Mouse (Mus musculus) liver, embryonic 14.5 days (tissue): ENCODE measurements at regions not wholly inside any gene's neighbourhood (a gene's known extent, or its start where the extent isn't known, plus 50 kb on each side); places are given as distances from the start of the nearest gene placed in this dataset.

Experiments used
- ATAC-seq: fragments of 200-750 bp; cut with Nextera tagmentation; 2 replicates; pipeline ENCODE4 v1.8.0; 2017; ENCODE audit warnings: moderate number of reproducible peaks, mild to moderate bottlenecking, moderate library complexity; ENCODE audit not compliant: insufficient read depth
- DNase-seq, 3 experiments: peaks; one replicate each; pipeline ENCODE4 v3.0.0-alpha.2; 2012 to 2013; ENCODE audit warnings: low read depth in 3 of 3, low spot score in 3 of 3
- H3K27ac ChIP-seq: fragments of 300-500 bp; sonication (generic); 2 replicates; pipeline ENCODE4 v1.5.1; 2014; ENCODE audit warnings: moderate library complexity, mild to moderate bottlenecking, control low read depth, inconsistent platforms
- H3K27me3 ChIP-seq: fragments of 300-500 bp; sonication (generic); 2 replicates; pipeline ENCODE4 v1.6.1; 2014; ENCODE audit warnings: mild to moderate bottlenecking, low read length, moderate library complexity; ENCODE audit not compliant: control insufficient read depth, insufficient read depth
- H3K36me3 ChIP-seq: fragments of 300-500 bp; sonication (generic); replicated peaks from 2 replicates; pipeline ENCODE4 v1.6.1; 2014; ENCODE audit warnings: low read depth; ENCODE audit not compliant: control insufficient read depth, insufficient read depth
- H3K4me1 ChIP-seq, 2 experiments: fragments of 200-500 bp in 1 of 2; fragments of 300-500 bp in 1 of 2; sonication (generic) in 1 of 2; replicated peaks; 2 replicates each; pipeline ENCODE4 v1.6.1; 2012 to 2014; ENCODE audit warnings: antibody characterized with exemption in 1 of 2, inconsistent platforms in 1 of 2, low read length in 1 of 2; ENCODE audit not compliant: control insufficient read depth in 2 of 2, insufficient read depth in 2 of 2
- H3K4me2 ChIP-seq: fragments of 300-500 bp; sonication (generic); 2 replicates; pipeline ENCODE4 v1.6.1; 2014; ENCODE audit warnings: low read depth, mild to moderate bottlenecking, control low read depth, moderate library complexity
- H3K4me3 ChIP-seq, 2 experiments: fragments of 200-500 bp in 1 of 2; fragments of 300-500 bp in 1 of 2; sonication (generic) in 1 of 2; 2 replicates each; pipeline ENCODE4 v1.5.1; 2012 to 2014; ENCODE audit warnings: low read depth in 2 of 2, low read length in 2 of 2, mild to moderate bottlenecking in 2 of 2, control low read depth in 1 of 2, inconsistent platforms in 1 of 2, moderate library complexity in 1 of 2; ENCODE audit not compliant: insufficient read depth in 1 of 2
- H3K9ac ChIP-seq: fragments of 300-500 bp; sonication (generic); replicated peaks from 2 replicates; pipeline ENCODE4 v1.6.1; 2014; ENCODE audit warnings: mild to moderate bottlenecking, control low read depth, moderate library complexity
- H3K9me3 ChIP-seq: fragments of 300-500 bp; sonication (generic); 2 replicates; pipeline ENCODE4 v1.6.1; 2016; ENCODE audit warnings: low read length, mixed read lengths; ENCODE audit not compliant: control insufficient read depth
- CTCF ChIP-seq: IDR thresholded peaks from 2 replicates; pipeline ENCODE4 v1.5.1; 2016; ENCODE audit warnings: antibody characterized with exemption, low read depth, control low read depth
- EP300 ChIP-seq: IDR thresholded peaks from 2 replicates; pipeline ENCODE4 v1.6.1; 2016; ENCODE audit warnings: antibody characterized with exemption, low read depth
- WGBS: fragments of 180-500 bp; shearing (Covaris S2); extraction: QIAGEN DNeasy Blood & Tissue Kit; methylation state at CpG from one replicate; pipeline ENCODE4 v1.1.7; 2014; ENCODE audit not compliant: insufficient replicate concordance; 5-methylcytosine and 5-hydroxymethylcytosine counted together

DNA sequence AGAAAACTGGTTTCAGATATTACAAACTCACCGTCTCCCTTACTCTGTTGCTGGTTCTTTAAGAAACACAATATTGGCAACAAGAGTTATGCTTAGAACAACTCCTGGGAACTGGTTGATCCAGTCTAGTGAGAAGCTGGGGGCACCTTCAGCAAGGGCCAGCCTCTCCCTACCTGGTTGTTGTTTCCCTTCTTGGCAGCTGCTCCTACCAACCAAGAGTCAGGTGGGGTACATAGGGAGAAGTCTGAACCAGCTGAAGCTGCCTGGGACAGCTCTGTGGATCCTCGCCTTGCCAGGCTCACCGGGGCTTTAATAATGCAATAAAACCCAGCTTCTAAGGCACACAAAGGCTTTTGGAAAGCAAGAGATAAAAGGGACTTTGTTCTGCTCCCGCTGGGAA is 62.7 kb upstream of the Atp1a1 start:
- TF ChIP-seq CTCF (no peak), EP300 (no peak)
- no peak overlapping the region for H3K4me3 ChIP-seq
- no peak overlapping the region for H3K4me2 ChIP-seq
- no peak for DNase-seq
- H3K4me1 ChIP-seq = no peaks in the 10 kb centered on the region; a peak in 1 of 4 replicates
- H3K9me3 ChIP-seq = no peaks in the 10 kb centered on the region
- H3K27me3 ChIP-seq = no peaks in the 10 kb centered on the region
- WGBS = 53% methylated on average over 4 of the region's 4 CpGs
- no peak overlapping the region for H3K27ac ChIP-seq
- no peaks in the 10 kb centered on the region for H3K36me3 ChIP-seq
- no peak overlapping the region for H3K9ac ChIP-seq
- no peak for ATAC-seq

DNA sequence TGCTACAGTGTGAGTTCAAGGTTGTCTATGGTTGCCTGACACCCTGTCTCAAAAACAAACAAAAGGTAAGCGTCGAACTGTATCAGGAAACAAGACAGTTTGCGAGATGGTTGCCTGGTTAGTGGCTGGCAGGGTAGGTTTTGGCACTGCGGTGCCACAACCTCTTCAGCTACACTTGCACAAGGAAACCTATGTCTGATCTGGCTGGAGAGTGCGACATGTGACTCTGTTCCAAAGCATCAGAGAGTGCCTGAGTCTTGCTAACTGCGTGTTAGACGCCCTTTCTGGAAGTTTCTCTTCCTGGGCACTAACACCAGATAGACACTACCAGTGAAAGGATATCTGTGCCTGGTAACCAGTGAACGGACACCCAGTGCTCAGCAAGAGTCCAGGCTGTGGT is 62.1 kb upstream of the Atp1a1 start:
- Histone ChIP-seq H3K27ac (no peak overlapping the region), H3K4me3 (no peak overlapping the region), H3K27me3 (no peaks in the 10 kb centered on the region), H3K9ac (no peak overlapping the region), H3K4me1 (no peaks in the 10 kb centered on the region; a peak in 1 of 4 replicates), H3K9me3 (no peaks in the 10 kb centered on the region), H3K4me2 (no peak overlapping the region), H3K36me3 (no peaks in the 10 kb centered on the region)
- TF ChIP-seq EP300 = no peak
- TF ChIP-seq CTCF = no peak
- no peak for DNase-seq
- ATAC-seq = no peak
- 61% methylated on average over 8 of the region's 8 CpGs for WGBS

DNA sequence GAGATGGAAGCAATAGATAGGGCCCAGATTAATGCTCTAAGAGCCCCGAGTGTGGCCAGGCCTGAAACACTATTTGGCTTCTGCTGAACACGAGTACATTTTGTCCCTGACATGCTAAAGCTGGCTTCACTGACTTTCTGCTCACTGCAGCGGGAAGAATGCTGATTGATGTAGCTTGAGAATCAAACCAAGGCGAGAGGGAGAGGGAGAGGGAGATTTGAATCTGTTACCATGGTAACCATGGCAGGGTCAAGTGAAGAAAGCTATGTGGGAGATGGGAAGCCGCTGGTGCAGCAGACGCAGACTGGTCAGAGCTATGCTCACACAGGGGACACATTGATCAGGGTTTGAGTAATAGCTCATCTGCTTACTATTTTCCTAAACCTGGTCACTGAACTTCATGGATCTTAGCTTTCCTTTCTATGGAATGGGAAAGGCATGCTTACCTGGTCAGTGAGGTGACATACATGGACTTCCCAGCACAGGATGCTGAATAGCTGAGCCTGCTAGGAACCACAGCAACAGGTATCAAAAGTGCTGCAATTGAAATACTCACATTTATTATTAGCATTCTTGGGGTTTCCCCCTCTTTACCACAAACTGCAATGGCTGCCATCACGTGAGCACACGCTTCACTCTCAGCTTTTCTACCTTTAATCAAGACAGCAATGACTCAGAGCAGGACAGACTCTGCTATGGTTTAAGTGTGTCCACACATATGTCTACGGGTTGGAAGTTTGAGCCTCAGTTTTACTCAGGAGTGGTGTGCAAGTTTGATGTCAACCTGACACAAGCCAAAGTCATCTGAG is 56.9 kb upstream of the Atp1a1 start:
- H3K9ac ChIP-seq = no peak overlapping the region
- no peak overlapping the region for H3K4me2 ChIP-seq
- TF ChIP-seq CTCF (no peak), EP300 (no peak)
- no peak overlapping the region for H3K4me3 ChIP-seq
- DNase-seq (no peak), ATAC-seq (no peak)
- no peaks in the 10 kb centered on the region for H3K36me3 ChIP-seq
- H3K4me1 ChIP-seq = no peaks in the 10 kb centered on the region
- H3K27me3 ChIP-seq = no peaks in the 10 kb centered on the region
- H3K27ac ChIP-seq = no peak overlapping the region
- no peaks in the 10 kb centered on the region for H3K9me3 ChIP-seq
- WGBS = 44% methylated on average over 9 of the region's 9 CpGs

DNA sequence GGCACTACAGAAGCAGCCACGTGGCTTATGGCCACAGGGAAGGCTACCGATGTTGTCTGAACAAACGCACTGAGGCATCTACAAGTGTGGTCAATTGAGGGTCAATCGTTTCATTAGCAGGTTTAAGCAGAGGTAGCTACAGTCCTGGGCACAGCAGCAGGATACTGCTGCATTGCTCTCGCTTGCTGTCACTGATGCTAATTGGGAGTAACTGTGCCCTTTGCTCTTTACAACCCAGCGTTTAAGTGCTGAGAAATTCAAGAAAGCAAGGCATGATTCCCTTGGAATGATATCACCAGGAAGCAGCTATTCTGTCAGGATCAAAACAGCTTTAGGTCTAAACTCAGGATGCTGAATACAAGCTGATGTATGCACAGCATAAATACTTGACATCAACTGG is 56.2 kb upstream of the Atp1a1 start:
- H3K9me3 ChIP-seq = no peaks in the 10 kb centered on the region
- no peaks in the 10 kb centered on the region for H3K36me3 ChIP-seq
- no peak overlapping the region for H3K4me3 ChIP-seq
- no peak overlapping the region for H3K9ac ChIP-seq
- H3K27me3 ChIP-seq = no peaks in the 10 kb centered on the region
- no peak overlapping the region for H3K4me2 ChIP-seq
- TF ChIP-seq CTCF (no peak), EP300 (no peak)
- H3K4me1 ChIP-seq = no peaks in the 10 kb centered on the region
- WGBS = 57% methylated on average over 6 of the region's 6 CpGs
- no peak for DNase-seq
- H3K27ac ChIP-seq = no peak overlapping the region
- ATAC-seq = no peak

DNA sequence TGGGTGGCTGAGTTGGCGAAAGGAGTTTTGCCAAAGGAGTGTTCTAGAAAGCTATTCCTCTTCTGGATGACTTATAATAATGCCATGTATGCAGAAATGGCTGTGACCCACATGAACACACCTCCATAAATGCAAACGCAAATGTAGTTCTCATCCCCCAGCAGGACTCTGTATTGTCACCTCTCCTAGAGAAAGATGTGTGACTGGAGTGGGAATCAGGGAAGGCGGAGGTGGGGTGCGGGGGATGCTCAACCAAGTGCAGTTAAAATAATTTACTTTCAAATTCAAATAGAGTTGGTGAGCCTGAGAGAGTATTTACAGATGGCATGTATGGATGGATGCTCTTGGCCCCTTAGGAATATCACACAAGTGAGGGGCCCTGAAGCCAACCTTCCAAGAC is 55.7 kb upstream of the Atp1a1 start:
- no peak overlapping the region for H3K27ac ChIP-seq
- no peak for TF ChIP-seq CTCF
- TF ChIP-seq EP300 = no peak
- H3K4me2 ChIP-seq = no peak overlapping the region
- no peak for ATAC-seq
- no peak overlapping the region for H3K9ac ChIP-seq
- H3K4me1 ChIP-seq = no peaks in the 10 kb centered on the region
- no peaks in the 10 kb centered on the region for H3K36me3 ChIP-seq
- DNase-seq = no peak
- WGBS = 73% methylated on average over 4 of the region's 4 CpGs
- H3K4me3 ChIP-seq = no peak overlapping the region
- H3K9me3 ChIP-seq = no peaks in the 10 kb centered on the region
- H3K27me3 ChIP-seq = no peaks in the 10 kb centered on the region
